Mouse (Mus musculus) heart, embryonic 16.5 days (tissue): ENCODE measurements around the gene Olfr45. TPM values are rescaled to one million over a fixed set of nuclear protein-coding genes. Genes with fewer than 3 reads are reported as not detected.

Experiments used
- ATAC-seq: fragments of 200-750 bp; cut with Nextera tagmentation; replicated peaks from 2 replicates; pipeline ENCODE4 v1.8.0; 2017; ENCODE audit warnings: moderate number of reproducible peaks; ENCODE audit not compliant: insufficient read depth, low FRiP score; ENCODE audit errors: extremely low read depth
- H3K27ac ChIP-seq: fragments of 300-500 bp; sonication (generic); 2 replicates; pipeline ENCODE4 v1.5.1; 2014; ENCODE audit warnings: mild to moderate bottlenecking, low read length, control low read depth, moderate library complexity
- H3K27me3 ChIP-seq: fragments of 300-500 bp; sonication (generic); 2 replicates; pipeline ENCODE4 v1.6.1; 2014; ENCODE audit warnings: low read length, mixed read lengths; ENCODE audit not compliant: control insufficient read depth, insufficient read depth
- H3K36me3 ChIP-seq: fragments of 300-500 bp; sonication (generic); 2 replicates; pipeline ENCODE4 v1.6.1; 2014; ENCODE audit not compliant: control insufficient read depth, insufficient read depth
- H3K4me1 ChIP-seq: fragments of 300-500 bp; sonication (generic); 2 replicates; pipeline ENCODE4 v1.6.1; 2014; ENCODE audit warnings: low read length, mixed read lengths; ENCODE audit not compliant: control insufficient read depth, insufficient read depth
- H3K4me2 ChIP-seq: fragments of 300-500 bp; sonication (generic); 2 replicates; pipeline ENCODE4 v1.6.1; 2014; ENCODE audit warnings: low read depth, mild to moderate bottlenecking, control low read depth, low read length
- H3K4me3 ChIP-seq: fragments of 300-500 bp; sonication (generic); 2 replicates; pipeline ENCODE4 v1.5.1; 2014; ENCODE audit warnings: mild to moderate bottlenecking, control low read depth, low read length
- H3K9ac ChIP-seq: fragments of 300-500 bp; sonication (generic); 2 replicates; pipeline ENCODE4 v1.6.1; 2014; ENCODE audit warnings: low read length, control low read depth
- H3K9me3 ChIP-seq: fragments of 300-500 bp; sonication (generic); replicated peaks from 2 replicates; pipeline ENCODE4 v1.6.1; 2016; ENCODE audit warnings: low read length; ENCODE audit not compliant: control insufficient read depth
- WGBS: fragments of 180-500 bp; shearing (Covaris S2); extraction: QIAGEN DNeasy Blood & Tissue Kit; methylation state at CpG from one replicate; pipeline ENCODE4 v1.1.7; 2014; 5-methylcytosine and 5-hydroxymethylcytosine counted together
- polyA plus RNA-seq: library from polyadenylated mRNA; unstranded; fragments of >200 nt; fragmentation: Nextera tagmentation; extraction: Ambion mirVana; gene quantifications from 2 replicates; pipeline ENCODE4 v1.2.1, GENCODE M21; 2015

Gene Olfr45
- polyA plus RNA-seq, 1 experiment from 2014 or later, result not detected

DNA sequence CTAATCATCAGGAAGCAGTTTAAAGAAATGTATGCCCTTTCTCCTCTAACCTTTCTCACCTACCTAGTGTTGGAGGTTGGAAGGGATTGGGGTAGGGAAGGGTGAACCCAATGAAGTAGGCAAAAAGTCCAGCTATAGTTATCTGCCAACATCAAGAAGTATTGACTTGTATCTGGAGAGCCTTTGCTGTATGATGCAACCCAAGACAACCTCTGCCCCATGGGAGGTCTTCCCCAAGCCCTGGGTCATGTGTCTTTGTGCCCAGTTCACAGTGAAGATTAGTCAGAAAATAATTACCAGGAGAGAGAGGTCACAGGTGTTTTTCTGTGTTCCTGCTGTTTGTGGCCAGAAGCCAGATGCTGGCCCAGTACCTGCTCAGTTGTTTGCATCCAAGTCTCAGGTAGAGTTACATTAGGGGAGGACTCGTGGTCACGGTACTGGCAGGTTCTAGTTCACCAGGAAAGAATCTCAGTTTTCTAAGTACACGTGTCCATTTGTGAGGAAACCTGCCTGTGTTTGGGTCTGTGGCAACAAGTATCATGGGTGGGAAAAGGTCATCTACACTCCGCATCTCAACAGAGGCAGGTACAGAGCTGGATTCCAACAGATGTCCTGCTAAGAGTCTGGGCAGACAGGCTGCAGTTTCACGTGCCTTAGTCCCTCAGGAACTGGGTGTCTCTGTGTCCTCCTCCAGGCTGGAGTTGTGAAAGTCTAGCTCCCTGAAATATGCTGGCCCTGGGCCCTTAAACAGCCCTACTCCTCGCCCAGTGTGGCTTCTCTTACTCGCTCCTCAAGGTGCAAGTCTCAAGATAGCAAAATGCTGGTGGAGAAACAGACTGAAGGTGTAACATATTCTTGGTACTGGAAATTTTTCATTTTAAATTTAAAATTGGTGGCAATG is 35.7 kb downstream of the Olfr45 start:
- no peak for ATAC-seq
- Histone ChIP-seq H3K4me1 (no peaks in the 10 kb centered on the region), H3K4me3 (no peak overlapping the region), H3K4me2 (no peak overlapping the region), H3K9me3 (no peaks in the 10 kb centered on the region), H3K27me3 (no peaks in the 10 kb centered on the region), H3K36me3 (no peaks in the 10 kb centered on the region), H3K9ac (no peak overlapping the region), H3K27ac (no peak overlapping the region)
- WGBS, result 67% methylated on average over 7 of the region's 7 CpGs

DNA sequence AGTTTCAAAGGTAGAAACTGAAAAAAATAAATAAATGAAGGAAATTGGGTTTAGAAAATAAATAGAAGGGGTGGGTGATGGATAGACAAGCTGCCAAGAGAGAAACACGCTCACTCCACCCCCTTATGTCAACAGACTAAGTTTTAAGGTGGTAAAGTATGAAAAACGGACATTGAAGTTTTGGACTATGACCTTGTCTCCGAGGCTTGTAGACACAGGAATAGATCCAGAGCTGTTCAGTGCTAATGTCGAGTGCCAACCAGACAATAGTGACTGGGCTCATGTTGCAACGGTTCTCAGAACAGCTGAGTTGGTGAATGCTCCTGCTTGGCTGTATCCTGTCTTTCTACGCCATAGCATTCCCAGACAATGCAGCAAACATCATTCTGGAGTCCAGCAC is 39.3 kb downstream of the Olfr45 start:
- no peaks in the 10 kb centered on the region for H3K4me1 ChIP-seq
- H3K4me3 ChIP-seq, result no peak overlapping the region
- 67% methylated on average over 6 of the region's 6 CpGs for WGBS
- no peak for ATAC-seq
- no peak overlapping the region for H3K9ac ChIP-seq
- H3K36me3 ChIP-seq, result no peaks in the 10 kb centered on the region
- H3K27me3 ChIP-seq, result no peaks in the 10 kb centered on the region
- H3K9me3 ChIP-seq, result no peaks in the 10 kb centered on the region
- H3K4me2 ChIP-seq, result no peak overlapping the region
- no peak overlapping the region for H3K27ac ChIP-seq

DNA sequence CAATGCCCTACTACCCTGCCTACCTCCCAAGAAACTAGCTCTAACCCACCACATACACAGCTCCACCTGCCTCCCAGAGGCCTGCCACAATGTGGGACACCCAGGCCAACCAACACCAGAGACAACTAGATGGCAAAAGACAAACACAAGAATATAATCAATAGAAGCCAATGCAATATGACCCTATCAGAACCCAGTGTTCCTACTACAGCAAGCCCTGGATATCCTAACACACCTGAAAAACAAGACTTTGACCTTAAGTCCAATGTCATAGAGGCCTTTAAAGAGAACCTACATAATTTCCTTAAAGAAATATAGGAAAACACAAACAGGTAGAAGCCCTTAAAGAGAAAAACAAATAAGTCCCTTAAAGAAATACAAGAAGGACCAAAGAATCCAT is 43.8 kb downstream of the Olfr45 start:
- Histone ChIP-seq H3K27ac (no peak overlapping the region), H3K9me3 (no peaks in the 10 kb centered on the region), H3K4me2 (no peak overlapping the region), H3K27me3 (no peaks in the 10 kb centered on the region), H3K4me3 (no peak overlapping the region), H3K4me1 (no peaks in the 10 kb centered on the region), H3K9ac (no peak overlapping the region), H3K36me3 (no peaks in the 10 kb centered on the region)
- ATAC-seq, result no peak

DNA sequence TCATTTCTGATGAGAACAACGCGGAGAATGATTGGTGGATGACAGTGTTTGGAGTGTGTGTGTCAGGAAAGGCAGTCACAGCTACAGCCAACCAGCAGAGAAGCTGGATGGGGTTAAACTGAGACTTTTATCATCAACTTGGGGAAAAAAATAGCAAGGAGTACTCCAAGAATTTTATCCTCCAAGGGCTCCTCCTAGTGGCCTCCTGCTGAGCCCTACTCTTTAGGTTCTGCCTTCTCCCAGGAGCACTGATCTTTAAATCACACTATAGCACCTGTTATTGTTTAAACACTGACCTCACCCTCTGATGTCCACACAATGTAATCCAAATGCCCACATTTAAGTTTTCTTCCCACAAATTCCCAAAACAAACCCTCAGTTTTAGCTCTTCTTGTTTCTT is 51.4 kb downstream of the Olfr45 start:
- no peaks in the 10 kb centered on the region for H3K36me3 ChIP-seq
- no peaks in the 10 kb centered on the region for H3K9me3 ChIP-seq
- H3K27ac ChIP-seq, result no peak overlapping the region
- H3K27me3 ChIP-seq, result no peaks in the 10 kb centered on the region
- H3K4me1 ChIP-seq, result no peaks in the 10 kb centered on the region
- WGBS, result 57% methylated on average over 2 of the region's 2 CpGs
- H3K9ac ChIP-seq, result no peak overlapping the region
- H3K4me2 ChIP-seq, result no peak overlapping the region
- H3K4me3 ChIP-seq, result no peak overlapping the region
- ATAC-seq, result no peak

Other genes with a start within 250 kb of the Olfr45 start
- gene Olfr533, start 218.6 kb upstream of the Olfr45 start, polyA plus RNA-seq, result not detected in 2 replicates
- gene Olfr535, start 197.7 kb upstream of the Olfr45 start, polyA plus RNA-seq, result not detected in 2 replicates
- gene Olfr536, start 174.6 kb upstream of the Olfr45 start, polyA plus RNA-seq, result not detected in 2 replicates
- not detected in 2 replicates for gene Olfr538, start 114.1 kb upstream of the Olfr45 start, polyA plus RNA-seq
- gene Olfr46, start 80.7 kb upstream of the Olfr45 start, polyA plus RNA-seq, result not detected in 2 replicates
- not detected in 2 replicates for gene Olfr61, start 53.0 kb upstream of the Olfr45 start, polyA plus RNA-seq
- gene Olfr53, start 35.5 kb upstream of the Olfr45 start, polyA plus RNA-seq, result not detected in 2 replicates
- not detected in 2 replicates for gene Olfr539, start 22.0 kb upstream of the Olfr45 start, polyA plus RNA-seq
- not detected in 2 replicates for gene Olfr541, start 15.3 kb downstream of the Olfr45 start, polyA plus RNA-seq
- not detected in 2 replicates for gene Cyp2e1, start 81.8 kb downstream of the Olfr45 start, polyA plus RNA-seq
- gene Syce1, start 105.9 kb downstream of the Olfr45 start, polyA plus RNA-seq, result 0.14 and 0.34 TPM in 2 replicates
- 0.74 and 0.93 TPM in 2 replicates for gene Zfp941, start 140.2 kb downstream of the Olfr45 start, polyA plus RNA-seq
- gene Urah, start 153.1 kb downstream of the Olfr45 start, polyA plus RNA-seq, result 1.0 and 1.1 TPM in 2 replicates
- 0.62 and 0.84 TPM in 2 replicates for gene Scgb1c1, start 163.6 kb downstream of the Olfr45 start, polyA plus RNA-seq
- gene Odf3, start 165.9 kb downstream of the Olfr45 start, polyA plus RNA-seq, result not detected in 2 replicates
- gene Gm45785, start 174.4 kb downstream of the Olfr45 start, polyA plus RNA-seq, result not detected in 2 replicates
- gene Ric8a, start 175.0 kb downstream of the Olfr45 start, polyA plus RNA-seq, result 43.7 and 50.4 TPM in 2 replicates
- gene Bet1l, start 175.6 kb downstream of the Olfr45 start, polyA plus RNA-seq, result 31.6 and 39.5 TPM in 2 replicates
- 181 and 189 TPM in 2 replicates for gene Psmd13, start 200.0 kb downstream of the Olfr45 start, polyA plus RNA-seq
- 65.4 and 71.2 TPM in 2 replicates for gene Sirt3, start 200.4 kb downstream of the Olfr45 start, polyA plus RNA-seq
- 467 and 515 TPM in 2 replicates for gene Cox8b, start 218.5 kb downstream of the Olfr45 start, polyA plus RNA-seq
- 0.82 and 1.6 TPM in 2 replicates for gene Nlrp6, start 239.0 kb downstream of the Olfr45 start, polyA plus RNA-seq